Mouse (Mus musculus) heart, postnatal 10 days (tissue): ENCODE measurements around the gene Ppp1r3e. TPM values are rescaled to one million over a fixed set of nuclear protein-coding genes. Genes with fewer than 3 reads are reported as not detected.

ENCODE experiments used
- total RNA-seq, 2 experiments: library from RNA; stranded (reverse); gene quantifications; 2 replicates each; pipeline ENCODE4 v1.2.3; 2021

The Ppp1r3e gene
- total RNA-seq, 2 experiments from 2014 or later, result 5.6 to 6.2 TPM

Other genes starting within 250 kb of the Ppp1r3e start
- gene Gm17606, start 236.6 kb downstream of the Ppp1r3e start, total RNA-seq, result not detected
- 1 to 10 TPM; 1.3 TPM for gene Cdh24, start 236.2 kb downstream of the Ppp1r3e start, total RNA-seq
- 10 to 100 TPM; 19.8 to 21.9 TPM for gene 1700123O20Rik, start 191.3 kb downstream of the Ppp1r3e start, total RNA-seq
- gene Acin1, start 190.6 kb downstream of the Ppp1r3e start, total RNA-seq, result 100 to 1,000 TPM; 104 to 114 TPM
- gene Gm29776, start 178.7 kb downstream of the Ppp1r3e start, total RNA-seq, result under 1 TPM; 0.10 TPM
- gene Cebpe, start 165.4 kb downstream of the Ppp1r3e start, total RNA-seq, result not detected
- gene Slc7a8, start 95.6 kb downstream of the Ppp1r3e start, total RNA-seq, result 1 to 10 TPM; 2.4 to 3.6 TPM
- not detected for gene Rnf212b, start 63.4 kb downstream of the Ppp1r3e start, total RNA-seq
- 10 to 100 TPM in 1 of 2 experiments, 1 to 10 TPM in 1; 8.7 to 11.2 TPM for gene Homez, start 6.6 kb downstream of the Ppp1r3e start, total RNA-seq
- gene Bcl2l2, start 5.8 kb upstream of the Ppp1r3e start, total RNA-seq, result 10 to 100 TPM; 39.3 to 41.8 TPM
- 1 to 10 TPM in 1 of 2 experiments, not detected in 1; 1.6 TPM for gene Gm20521, start 5.9 kb upstream of the Ppp1r3e start, total RNA-seq
- gene Pabpn1, start 14.9 kb upstream of the Ppp1r3e start, total RNA-seq, result 100 to 1,000 TPM in 1 of 2 experiments, 10 to 100 TPM in 1; 99.4 to 103 TPM
- 10 to 100 TPM in 1 of 2 experiments, 1 to 10 TPM in 1; 9.6 to 10.8 TPM for gene Slc22a17, start 35.6 kb upstream of the Ppp1r3e start, total RNA-seq
- gene Efs, start 48.6 kb upstream of the Ppp1r3e start, total RNA-seq, result 1 to 10 TPM; 7.4 TPM
- gene Il25, start 55.1 kb upstream of the Ppp1r3e start, total RNA-seq, result not detected
- under 1 TPM in 1 of 2 experiments, not detected in 1; 0.91 TPM for gene Cmtm5, start 58.7 kb upstream of the Ppp1r3e start, total RNA-seq
- gene Myh6, start 89.4 kb upstream of the Ppp1r3e start, total RNA-seq, result over 10,000 TPM; 20,580 to 20,870 TPM
- not detected for gene Gm17428, start 99.4 kb upstream of the Ppp1r3e start, total RNA-seq
- gene Myh7, start 117.1 kb upstream of the Ppp1r3e start, total RNA-seq, result 1,000 to 10,000 TPM; 1,842 to 1,858 TPM
- 10 to 100 TPM; 30.6 to 33.9 TPM for gene Ngdn, start 137.9 kb upstream of the Ppp1r3e start, total RNA-seq
- gene Zfhx2, start 214.8 kb upstream of the Ppp1r3e start, total RNA-seq, result 1 to 10 TPM; 2.2 to 3.4 TPM
- gene Thtpa, start 217.2 kb upstream of the Ppp1r3e start, total RNA-seq, result 10 to 100 TPM; 11.3 to 13.8 TPM
- gene Ap1g2, start 229.0 kb upstream of the Ppp1r3e start, total RNA-seq, result 1 to 10 TPM; 5.5 to 5.7 TPM
- gene Jph4, start 239.4 kb upstream of the Ppp1r3e start, total RNA-seq, result under 1 TPM; 0.12 to 0.15 TPM